Mouse (Mus musculus): ENCODE measurements around the gene Bcat1.

Bcat1 gene

GRCm38 (mm10) chr6:145052669-145053068 lies 23.3 kb downstream of the Bcat1 start:
- DNase-seq, result no peak

- no peak for DNase-seq
Measured at GRCm38 (mm10) chr6:145050899-145051298, 25.1 kb downstream of the Bcat1 start.

GRCm38 (mm10) chr6:145048131-145048997 lies 27.6 kb downstream of the Bcat1 start:
- peak; percentile 37 for DNase-seq

- DNase-seq, result peak; percentile 20
Measured at GRCm38 (mm10) chr6:145047445-145047857, 28.5 kb downstream of the Bcat1 start.

DNA sequence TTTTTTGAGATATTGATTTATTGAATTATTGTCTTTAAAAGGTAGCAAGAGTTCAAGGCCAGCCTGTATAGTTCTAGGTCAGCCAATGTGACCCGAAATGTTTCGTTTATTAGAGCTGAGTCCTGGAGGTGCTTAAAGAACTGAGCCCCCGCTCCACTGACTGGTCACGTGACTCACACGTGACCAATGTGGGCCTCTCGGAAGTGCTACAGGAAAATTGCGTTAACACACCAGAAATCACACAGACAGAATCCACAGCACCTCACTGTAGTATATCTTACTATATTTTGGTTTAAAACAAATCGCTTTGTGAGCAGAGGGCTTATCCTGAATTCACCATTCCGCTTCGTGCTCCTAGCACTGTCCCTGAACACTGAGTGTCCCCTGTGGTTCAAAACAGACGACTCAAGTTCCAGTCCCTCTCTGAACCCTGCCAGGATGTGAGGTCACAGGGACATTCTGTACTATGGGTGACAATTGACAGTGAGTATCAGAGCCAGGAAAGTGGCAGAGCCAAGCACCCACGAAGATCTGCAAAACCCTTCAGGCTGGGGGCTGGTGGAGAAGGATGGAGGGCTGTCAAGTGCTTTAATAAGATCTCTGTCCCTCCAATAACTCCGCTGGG lies 29.6 kb downstream of the Bcat1 start:
- peak; percentile 17 for DNase-seq

DNA sequence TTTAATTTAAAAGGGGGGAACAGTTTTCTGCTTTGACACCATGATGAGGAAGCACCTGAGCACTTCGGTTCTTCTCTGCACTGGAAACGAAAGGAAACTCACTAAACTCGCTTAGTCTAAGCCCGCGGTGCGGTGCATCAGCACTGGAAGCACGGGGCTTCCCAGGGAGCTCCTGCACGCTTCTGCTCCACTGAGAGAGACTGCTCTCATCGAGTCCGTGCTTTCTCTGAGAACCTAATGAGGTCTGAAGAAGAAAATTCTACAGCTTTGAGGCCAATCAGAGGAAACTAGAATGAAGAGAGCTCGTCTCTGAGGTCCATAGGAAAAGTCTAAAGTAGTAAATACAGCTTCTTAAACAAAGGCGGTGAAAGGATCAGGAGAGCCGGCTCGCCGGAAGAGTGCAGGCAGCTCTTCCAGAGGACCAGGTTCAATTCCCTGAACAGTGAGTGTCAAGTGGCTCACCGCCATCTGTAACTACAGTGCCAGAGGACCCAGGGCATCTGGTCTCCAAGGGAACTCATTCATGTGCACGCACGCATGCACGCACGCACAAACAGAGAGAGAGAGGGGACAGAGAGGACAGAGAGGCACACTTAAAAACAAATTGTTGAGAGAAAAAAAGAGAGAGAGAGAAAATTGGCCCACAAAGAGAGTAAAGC lies 30.9 kb downstream of the Bcat1 start:
- DNase-seq, result no peak

DNA sequence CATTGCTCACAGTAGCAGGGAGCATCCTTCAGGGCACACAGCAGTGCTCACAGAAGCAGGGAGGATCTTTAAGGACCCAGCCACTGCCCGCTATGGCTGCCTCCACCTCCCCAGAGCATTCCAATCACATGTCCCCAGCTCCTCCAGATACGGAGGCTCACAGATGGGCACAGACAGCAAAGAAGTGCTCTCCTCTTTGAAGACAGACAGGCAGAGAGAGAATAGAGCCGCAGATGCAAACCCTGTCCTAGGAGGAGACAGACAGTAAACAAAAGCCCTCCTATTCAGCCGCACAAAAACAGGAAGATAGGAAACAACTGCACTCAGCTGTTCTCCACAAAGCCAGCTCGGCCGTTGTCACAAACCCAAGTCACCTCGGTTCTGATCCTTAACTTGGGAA lies 35.3 kb downstream of the Bcat1 start:
- no peak for DNase-seq

GRCm38 (mm10) chr6:145037626-145038025 lies 38.4 kb downstream of the Bcat1 start:
- DNase-seq, result no peak

- DNase-seq, result no peak
Measured at GRCm38 (mm10) chr6:145035412-145035811, 40.6 kb downstream of the Bcat1 start.

- DNase-seq, result no peak
Measured at GRCm38 (mm10) chr6:145030587-145030986, 45.4 kb downstream of the Bcat1 start.

DNA sequence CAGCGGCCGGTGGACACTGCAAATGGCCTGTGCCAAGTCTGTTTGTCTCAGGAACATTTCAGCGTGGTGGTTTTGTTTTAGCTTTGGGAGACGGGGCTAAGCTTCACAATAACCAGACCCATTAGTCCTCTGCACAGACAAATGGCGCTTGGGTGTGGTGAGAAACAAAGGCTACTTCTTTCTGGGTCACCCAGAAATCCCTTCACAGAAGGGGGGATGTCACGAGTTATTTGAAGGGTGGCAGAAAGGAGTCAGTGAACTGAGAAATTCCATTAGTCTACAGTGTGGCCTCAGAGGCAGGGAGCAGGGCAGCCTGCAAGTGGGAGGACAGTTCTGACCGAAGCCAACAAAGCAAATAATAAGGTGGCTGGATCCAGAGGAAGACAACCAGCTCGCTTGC lies 52.0 kb downstream of the Bcat1 start:
- no peak for DNase-seq

GRCm38 (mm10) chr6:145022966-145023725 lies 52.8 kb downstream of the Bcat1 start:
- DNase-seq, result no peak

DNA sequence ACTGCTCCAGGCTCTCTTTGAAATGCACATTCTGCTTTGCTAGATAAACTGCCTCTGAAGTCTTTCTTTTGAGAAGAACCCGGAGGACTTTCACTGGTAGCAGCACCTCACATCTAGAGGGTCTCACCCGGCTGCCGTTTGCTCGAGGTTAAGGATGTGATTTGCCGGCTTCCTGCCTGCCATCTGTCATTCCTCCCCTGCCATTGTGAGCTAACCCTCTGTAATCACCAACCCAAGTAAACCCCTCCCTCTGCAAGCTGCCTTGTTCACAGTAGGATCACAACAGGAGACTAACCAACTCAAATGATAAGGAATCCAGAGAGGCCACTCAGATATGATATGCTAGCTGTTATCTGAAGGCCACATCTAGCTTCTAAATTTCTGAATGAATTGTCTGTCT lies 53.6 kb downstream of the Bcat1 start:
- no peak for DNase-seq

- DNase-seq, result no peak
Measured at GRCm38 (mm10) chr6:145020553-145020952, 55.4 kb downstream of the Bcat1 start.

DNA sequence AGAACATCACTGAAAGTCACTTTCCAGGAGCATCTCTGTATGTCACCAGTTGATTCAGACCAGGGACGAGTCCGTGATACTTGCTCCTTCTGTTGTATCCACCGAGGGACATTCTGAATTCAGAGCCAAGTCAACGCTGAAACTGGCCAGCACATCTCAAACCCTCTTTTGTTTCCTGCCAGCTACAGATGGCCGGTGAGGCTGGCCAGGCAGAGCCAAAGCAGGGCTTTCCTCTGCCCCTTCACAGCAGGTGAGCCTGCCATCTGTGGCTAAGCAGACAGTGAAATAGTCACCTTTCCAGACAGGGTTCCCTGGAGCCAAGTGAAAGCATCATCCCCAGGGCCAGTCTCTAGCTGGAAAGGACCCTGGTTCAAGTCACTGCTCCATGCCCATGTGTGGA lies 57.7 kb downstream of the Bcat1 start:
- peak; percentile 96 for DNase-seq

DNA sequence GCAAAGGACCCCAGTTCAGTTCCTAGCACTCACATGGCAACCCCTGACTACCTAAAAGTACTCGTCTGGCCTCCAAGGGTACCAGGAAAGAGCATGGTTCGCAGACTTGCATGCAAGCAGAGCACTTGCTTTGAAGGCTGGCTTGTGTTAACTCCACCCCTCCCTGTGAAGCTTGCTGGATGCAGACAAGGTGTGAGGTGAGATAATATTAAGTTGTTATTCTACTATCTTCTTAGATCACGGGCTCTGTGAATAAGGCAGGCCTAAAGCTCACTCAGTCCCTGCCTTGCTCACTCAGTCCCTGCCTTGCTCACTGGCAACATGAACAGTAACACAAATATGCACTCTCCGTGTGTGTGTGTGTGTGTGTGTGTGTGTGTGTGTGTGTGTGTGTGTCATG lies 58.5 kb downstream of the Bcat1 start:
- DNase-seq, result no peak

DNA sequence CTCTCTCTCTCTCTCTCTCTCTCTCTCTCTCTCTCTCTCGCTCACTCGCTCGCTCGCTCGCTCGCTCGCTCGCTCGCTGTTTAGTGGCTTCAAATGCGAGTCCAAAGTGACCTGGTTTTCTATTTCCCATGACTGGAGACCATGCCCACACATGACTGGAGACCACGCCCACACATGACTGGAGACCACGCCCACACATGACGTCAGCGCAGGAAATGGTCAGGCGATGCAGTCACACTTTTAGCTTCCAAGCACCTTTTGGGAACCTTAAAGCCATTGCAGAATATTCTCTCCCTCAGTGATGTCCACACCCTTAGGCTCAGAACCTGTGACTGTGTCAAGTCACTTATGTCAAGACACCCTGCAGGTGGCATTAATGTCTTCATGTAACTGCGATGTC lies 59.3 kb downstream of the Bcat1 start:
- no peak for DNase-seq

GRCm38 (mm10) chr6:145014944-145015343 lies 61.0 kb downstream of the Bcat1 start:
- DNase-seq, result no peak

GRCm38 (mm10) chr6:145012699-145013098 lies 63.3 kb downstream of the Bcat1 start:
- no peak for DNase-seq

- DNase-seq, result no peak
Measured at GRCm38 (mm10) chr6:145011141-145011540, 64.8 kb downstream of the Bcat1 start.

GRCm38 (mm10) chr6:145009859-145010818 lies 65.8 kb downstream of the Bcat1 start:
- DNase-seq, result no peak

- no peak for DNase-seq
Measured at GRCm38 (mm10) chr6:145003459-145003858, 72.5 kb downstream of the Bcat1 start.

All from cerebellum, adult 9-11 months (tissue).